Mouse (Mus musculus): ENCODE measurements around the gene Chrna9. TPM values are rescaled to one million over a fixed set of nuclear protein-coding genes. Genes with fewer than 3 reads are reported as not detected.

Gene Chrna9
- total RNA-seq (2022), result 10 to 100 TPM in 1 of 4 experiments, 1 to 10 TPM in 3; 1.3 to 28.8 (median 6.5) TPM

DNA sequence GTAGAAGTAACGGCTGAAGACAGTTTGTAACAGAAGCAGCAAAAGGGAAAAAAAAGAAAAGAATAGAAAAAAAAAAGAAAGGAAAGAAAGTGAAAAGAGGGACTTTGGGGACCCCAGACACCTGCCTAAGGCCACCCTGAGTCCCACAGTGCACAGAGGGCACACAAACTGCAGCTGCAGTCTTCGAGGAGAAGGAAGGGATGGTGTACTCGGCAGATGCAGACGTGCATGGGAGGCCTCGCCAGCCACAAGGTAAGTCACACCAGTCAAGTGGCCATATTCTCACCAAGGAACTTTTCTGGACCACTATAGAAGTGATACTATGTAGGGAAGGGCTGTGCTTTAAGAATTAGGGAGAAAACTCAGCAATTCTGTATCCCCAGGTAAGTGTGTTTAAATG is at the start of gene Chrna9:
Chrna9 (plus strand) TSS at position 139 of the 400 bp plus-strand sequence.
- no peak for DNase-seq (ENCODE audit: low spot score in 2 of 2)

DNA sequence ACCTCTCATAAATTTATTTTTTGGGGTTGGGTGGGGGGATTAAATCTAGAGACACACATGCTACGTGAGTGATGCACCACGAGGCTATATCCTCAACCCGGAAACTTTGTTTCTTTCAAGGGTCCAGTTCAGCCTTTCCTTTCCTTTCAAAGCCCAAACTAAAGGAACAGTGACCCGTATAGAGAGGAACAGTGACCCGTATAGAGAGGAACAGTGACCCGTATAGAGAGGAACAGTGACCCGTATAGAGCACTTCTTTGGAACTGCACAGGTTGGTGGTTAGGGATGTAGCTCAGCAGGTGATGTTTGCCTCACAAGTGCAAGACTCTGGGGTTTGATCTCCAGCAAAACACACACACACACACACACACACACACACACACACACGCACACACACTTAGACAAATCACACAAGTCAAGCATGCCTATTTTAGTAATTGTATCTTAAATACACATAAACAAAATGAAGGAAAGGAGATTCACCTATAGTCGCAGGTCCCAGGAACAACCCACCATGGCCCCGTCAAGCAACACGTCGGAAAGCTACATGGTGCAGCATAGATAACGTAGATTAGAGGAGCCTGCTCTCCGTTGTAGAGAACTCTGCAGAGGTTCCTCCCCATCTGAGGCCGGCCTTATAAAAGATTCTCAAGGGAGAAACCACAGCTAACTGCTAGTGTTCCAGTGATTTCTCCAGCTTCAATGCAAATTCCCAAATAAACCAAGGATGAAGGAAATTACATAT is 48.9 kb upstream of the Chrna9 start:
- DNase-seq (ENCODE audit: low spot score in 2 of 2), result no peak

DNA sequence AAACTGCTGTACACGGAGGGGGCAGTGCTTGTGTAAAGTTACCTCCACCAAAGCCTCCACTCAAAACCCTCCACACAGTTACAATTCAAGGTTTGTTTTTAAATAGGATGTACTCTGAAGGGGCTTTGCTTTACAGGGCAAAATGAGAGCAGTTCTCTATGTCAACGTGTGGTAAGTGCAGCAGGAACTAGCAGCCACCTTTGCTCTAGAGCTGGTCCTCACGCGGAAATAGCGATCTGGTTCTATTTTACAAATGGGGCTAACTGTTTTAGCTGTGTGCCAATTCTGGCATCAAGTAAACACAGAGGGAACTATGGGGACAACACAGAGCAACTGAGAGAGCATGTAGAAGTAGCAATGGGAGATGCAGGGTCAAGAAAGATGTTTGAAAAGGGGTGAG is 46.6 kb upstream of the Chrna9 start:
- no peak for DNase-seq (ENCODE audit: low spot score in 2 of 2)

DNA sequence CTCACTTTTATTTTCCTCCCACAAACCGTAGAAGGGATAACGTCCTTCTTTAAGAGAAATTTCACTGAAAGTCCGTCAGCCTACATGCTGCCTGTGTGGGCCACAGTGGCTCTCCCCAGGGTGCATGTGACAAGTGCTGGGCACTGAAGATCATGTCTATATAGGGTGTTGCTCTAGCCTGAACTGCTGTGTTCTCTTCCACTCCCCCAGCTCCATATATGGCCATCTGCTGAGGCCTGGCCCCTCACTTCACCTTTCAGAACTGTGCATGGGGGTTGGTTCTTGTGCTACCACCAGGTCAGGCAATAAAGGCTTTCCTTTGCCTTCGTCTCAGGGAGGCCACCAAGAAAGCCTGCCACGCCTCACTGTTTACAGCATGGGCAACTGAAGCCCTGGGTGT is 45.7 kb upstream of the Chrna9 start:
- no peak for DNase-seq (ENCODE audit: low spot score in 2 of 2)

DNA sequence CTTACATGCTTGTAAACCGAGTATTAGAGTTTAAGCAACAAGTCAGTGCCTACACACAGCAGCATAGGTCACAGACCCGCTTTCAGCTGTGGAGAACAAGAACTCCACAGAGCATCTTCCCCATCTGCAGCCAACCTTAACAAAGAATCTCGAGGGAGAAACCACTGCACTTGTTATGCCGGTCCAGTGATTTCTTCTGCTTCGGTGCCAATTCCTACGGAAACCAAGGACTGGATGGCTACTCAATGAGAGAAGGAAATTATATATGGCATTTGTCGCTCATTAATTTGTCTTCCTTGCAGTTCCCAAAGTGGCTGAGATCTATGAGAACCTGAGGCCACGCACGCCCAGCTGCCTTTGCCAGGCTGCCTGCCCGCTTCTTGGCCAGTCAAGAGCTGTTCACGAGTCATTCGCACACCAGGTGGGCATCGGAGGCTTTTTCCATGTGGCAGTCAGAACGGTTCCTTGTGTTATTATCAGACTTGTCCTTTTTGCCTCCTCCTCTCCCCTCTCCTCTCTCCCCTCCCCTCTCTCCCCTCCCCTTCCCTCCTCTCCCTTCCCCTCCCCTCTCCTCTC is 43.4 kb upstream of the Chrna9 start:
- no peak for DNase-seq (ENCODE audit: low spot score in 2 of 2)

DNA sequence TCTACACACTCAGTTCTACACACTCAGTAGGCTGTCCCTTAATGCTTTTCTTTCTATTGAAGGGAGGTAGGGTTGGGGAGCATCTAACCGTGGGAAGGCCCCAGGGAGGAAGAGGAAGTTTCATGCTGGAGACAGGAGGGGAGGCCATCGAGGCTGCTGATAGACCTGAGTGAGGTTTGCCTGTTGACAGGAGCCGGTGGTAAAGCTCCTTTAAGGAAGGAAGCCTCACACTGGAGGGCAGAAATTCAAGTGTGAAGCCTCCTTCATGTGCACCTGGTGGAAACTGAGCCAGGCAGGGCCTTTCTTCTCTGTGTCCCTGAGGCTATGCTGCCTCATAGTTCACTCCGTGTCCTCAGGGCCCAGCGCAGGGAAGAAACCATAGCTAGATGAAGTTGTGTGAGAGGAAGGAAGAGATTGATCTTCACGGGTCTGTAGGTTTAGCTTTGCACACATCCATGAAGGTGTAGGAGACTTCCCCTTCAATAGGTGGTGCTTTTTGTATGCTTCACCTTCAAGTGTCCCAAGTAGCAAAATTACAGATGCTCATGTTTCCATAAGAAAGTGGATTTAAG is 39.5 kb upstream of the Chrna9 start:
- no peak for DNase-seq (ENCODE audit: low spot score in 2 of 2)

DNA sequence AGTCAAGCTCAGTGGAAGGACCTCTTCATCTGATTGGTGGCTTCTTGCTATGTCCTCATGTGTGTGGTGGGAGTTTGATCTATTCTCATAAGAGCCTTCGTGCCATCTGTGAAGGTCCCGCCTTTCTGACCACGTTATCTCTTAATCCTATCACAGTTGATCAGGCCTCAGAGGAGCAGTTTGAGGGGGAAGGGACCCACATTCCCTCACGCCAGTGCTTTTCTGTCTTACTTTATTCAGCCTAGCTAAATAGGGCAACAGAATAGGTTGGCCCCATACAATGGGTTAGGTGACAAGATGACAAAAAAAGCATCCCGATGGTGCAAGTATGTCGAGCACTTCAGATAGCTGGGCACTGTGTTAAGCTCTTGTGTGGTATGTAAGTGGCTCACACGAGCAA is 39.0 kb upstream of the Chrna9 start:
- no peak for DNase-seq (ENCODE audit: low spot score in 2 of 2)

DNA sequence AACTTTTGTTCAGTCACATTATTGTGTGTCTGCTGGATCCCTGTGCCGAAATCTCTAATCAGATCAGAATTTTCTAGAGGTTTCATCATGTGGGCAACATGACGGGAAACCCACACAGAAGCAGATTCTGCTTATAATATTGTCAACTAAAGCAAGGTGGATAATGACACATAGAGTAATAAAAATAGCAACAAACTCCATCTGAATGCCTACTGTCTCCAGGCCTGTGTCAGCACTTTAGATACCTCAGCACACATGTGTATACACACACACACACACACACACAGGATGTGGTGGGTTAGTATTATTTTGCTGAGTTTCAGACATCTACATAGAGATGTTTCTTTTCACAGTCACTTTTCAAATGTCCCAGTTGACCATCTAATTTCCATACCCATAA is 37.0 kb upstream of the Chrna9 start:
- no peak for DNase-seq (ENCODE audit: low spot score in 2 of 2)

DNA sequence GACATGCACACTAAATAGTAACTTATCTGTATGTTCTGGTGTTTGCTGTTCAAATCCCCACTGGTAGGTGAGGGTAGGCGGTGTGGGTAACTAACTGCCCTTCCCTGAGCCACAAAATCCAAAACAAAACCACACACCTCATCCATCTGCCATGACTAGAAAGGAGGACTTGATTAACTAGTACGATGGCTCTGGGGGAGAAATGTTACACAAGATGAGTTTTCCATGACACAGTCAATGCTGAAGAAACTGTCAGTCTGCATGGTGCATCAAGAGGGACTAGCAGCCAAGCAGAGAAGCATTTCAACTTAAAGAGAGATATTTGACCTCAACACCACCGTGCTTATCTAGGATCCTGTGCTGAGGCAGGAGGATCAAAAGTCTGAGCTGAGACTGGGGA is 36.0 kb upstream of the Chrna9 start:
- no peak for DNase-seq (ENCODE audit: low spot score in 2 of 2)

DNA sequence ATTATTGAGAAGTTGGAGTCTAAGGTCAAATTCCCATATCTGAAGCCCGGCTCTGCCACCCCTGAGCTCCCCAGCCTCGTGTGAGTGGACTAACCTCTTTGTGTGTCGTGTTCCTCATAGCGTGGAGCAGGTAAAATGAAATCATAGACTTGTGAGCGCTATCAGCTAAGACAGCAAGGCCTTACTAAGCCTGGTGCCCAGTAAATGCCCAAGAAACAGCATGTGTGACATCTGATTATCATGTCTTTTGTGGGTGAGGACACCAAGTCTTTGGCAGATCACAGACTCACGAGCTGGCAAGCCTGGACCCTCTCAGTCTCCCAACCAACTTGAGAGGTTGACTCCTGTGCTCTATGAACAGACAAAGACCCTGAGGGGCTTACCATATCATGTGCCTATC is 34.6 kb upstream of the Chrna9 start:
- no peak for DNase-seq (ENCODE audit: low spot score in 2 of 2)

DNA sequence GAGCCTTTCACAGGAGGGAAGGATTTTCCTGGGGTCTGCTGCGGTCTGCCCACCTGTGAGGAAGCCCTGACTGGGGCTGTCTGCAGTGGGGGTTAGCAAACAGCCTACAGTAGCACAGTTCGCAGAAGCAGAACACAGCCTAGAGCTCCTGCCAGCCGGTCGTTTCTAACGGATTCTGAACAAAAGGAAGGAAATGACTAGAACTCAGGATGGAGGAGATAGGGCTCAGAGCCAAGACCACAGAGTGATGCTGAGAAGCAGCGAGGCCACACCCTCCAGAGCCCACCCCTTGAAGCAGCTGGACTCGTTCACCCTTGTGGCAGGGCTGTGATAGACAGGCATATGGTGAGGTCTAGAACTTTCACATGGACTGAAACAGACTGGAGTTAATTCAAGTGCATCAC is 33.9 kb upstream of the Chrna9 start:
- DNase-seq (ENCODE audit: low spot score in 2 of 2), result no peak

DNA sequence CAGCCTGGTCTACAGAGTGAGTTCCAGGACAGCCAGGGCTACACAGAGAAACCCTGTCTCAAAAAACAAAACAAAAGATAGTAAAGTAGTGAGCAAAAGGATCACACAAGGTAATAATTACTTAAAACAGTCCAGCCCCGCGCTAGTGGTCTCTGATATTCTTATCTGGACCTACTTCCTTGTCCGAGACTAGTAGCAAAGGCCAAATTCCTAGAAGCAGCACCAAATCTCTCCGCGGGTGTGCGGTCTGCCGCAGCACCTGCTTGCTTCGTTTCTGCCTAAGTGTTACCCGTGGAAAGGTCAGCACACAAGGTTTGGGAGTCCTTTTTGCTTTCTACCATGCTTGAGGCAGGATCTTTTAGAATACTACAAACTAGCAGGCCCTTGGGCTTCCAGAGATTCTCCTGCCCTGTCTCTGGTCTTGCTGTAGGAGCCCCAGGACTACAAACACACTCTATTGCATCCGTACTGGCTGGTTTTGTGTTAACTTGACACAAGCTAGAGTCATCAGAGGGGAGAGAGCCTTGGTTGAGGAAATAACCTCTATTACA is 32.8 kb upstream of the Chrna9 start:
- DNase-seq (ENCODE audit: low spot score in 2 of 2), result no peak

DNA sequence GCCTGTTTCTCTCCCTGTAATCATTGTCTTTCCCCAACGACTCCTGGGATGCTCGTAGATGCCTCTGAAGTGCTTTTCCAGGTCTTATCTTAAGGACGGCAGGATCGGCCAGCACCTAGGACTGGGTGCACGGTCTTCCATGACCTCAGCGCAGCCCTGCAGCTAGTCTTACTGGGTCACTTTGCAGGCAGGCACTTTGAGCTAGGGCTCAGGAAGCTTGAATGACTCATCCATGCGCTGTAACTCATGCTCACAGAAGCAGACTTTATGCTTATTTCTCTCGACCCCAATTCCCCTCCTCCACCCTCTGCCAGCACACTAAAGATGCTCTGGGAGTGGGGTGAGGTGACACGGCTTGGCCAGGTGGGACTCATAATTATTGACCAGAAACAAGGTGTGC is 31.9 kb upstream of the Chrna9 start:
- DNase-seq (ENCODE audit: low spot score in 2 of 2), result no peak

DNA sequence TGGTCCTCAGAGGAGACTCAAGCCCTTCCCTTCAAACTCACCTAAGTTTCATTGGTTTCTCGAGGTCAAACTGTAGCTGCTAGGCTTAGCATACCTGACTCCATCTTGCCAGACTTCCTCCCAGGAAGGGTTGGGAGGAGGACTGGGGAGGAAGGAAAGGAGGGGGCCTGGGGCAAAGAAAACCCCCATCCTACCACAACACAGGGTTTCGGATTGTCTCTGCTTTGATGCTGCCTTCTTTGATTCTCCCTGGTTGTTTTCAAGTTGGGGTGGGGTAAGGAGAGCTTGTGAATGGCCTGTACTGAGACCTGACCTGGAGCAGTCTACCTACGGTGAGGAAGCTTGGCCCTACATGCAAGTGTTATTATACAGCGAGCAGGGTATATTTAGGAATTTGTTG is 30.2 kb upstream of the Chrna9 start:
- DNase-seq (ENCODE audit: low spot score in 2 of 2), result no peak

DNA sequence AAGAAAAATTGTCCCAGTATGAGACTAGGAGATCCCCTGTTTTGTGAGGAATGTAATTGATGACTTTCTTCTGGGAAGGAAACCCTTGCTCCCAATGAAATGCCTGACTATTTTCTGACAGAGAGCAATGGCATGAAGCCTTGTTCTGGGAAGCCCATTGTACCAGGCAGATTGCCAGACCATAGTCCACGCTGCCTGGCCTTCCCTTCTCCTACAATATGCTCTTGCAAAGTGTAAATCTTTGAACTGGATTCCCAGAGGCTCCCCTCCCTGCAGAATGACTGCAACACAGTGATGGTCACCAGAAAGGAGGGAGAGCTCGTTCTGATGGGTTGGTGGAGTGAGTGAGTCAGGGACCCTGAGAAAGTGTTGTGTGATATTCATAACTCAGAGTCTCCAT is 26.0 kb upstream of the Chrna9 start:
- DNase-seq (ENCODE audit: low spot score in 2 of 2), result no peak

DNA sequence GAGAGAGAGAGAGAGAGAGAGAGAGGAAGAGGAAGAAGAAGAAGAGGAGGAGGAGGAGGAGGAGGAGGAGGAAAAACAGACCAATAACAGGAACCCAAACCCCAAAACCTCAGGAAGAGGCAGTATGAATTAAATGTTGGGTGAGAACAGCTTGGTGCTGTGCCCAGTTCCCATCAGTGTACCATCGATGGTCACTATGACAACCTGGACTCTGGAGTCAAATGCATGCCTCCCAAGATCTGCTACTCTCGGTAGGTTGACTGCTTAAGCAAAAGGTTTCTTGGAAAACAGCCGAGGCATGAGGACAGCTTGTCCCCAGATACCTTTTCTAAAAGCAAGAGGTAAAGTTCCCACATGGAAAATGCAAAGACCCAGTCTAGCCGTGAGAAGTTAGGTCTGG is 25.4 kb upstream of the Chrna9 start:
- DNase-seq (ENCODE audit: low spot score in 2 of 2), result no peak

DNA sequence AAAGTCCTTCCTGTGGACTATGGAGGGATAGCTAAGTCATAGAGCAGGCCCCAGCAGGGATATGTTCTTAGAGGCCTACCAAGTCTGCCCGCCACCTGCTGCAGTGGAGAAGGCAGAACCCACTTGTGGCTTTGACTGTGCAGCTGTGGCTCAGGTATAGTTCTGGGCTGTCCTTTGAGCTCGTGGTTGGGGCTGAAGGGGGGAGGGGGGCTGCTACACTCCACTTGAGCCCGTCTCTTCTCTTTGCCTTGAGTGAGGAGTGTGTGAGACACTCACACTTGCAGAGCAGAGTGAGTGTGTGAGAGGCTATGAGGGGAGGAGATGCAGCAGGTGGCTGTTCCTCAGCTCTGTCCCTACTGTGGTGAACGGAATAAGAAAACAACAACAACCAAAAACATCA is 24.3 kb upstream of the Chrna9 start:
- DNase-seq (ENCODE audit: low spot score in 2 of 2), result no peak

DNA sequence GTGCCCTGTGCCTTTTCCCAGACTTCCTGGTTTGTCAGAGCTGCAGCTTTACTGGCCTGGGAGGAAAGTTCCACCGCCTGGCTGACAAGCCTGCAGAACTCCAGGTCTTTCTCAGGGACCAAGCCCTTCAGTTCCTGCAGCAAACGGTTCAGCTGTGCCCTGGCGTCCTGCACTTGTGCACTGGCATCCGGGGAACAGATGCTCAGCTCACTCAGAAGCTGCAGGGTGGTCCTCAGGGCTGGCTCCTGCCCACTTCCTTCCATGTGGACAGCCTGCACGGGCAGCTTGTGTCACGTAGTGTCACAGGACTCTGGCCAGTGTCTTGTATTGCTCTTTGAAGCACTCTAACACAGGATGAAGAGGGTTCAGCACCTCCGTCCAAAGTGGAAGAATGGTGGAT is 23.0 kb upstream of the Chrna9 start:
- no peak for DNase-seq (ENCODE audit: low spot score in 2 of 2)

DNA sequence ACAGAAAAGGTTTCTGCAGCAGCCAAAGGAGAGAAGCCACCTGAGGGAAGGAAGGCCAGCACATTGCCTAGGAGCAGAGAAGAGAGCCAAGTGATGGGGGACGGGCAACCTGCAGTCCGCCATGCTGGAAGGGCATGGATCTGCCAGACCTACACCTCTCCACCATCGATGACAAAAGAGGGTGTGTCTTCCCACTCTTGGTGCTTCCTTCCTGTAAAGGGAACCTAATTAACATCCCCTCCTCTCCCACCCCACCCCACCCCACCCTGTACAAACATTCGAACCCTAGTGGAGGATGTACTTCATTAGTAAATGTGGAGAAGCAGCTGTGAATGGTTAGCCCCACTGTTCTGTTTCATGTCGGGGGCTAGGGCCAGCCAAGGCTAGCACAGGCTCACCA is 22.5 kb upstream of the Chrna9 start:
- no peak for DNase-seq (ENCODE audit: low spot score in 2 of 2)

DNA sequence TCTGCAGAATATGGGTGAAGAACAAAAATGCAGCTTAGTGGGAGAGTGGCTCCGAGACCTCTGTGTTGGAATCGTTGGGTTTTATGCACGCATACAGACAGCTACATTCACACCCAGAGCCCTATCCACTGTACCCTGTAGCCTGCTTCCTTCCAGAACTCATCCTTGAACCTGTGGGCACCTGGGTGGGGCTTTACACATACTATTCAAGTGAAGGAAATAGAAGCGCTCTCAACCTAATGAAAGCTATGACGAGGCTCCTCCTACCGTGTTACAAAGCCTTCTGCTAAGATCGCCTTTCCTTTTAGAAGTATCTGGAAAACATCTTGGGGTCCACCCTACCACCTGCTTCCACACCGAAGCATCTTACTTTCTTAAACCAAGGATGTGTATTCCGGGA is 21.6 kb upstream of the Chrna9 start:
- no peak for DNase-seq (ENCODE audit: low spot score in 2 of 2)

DNA sequence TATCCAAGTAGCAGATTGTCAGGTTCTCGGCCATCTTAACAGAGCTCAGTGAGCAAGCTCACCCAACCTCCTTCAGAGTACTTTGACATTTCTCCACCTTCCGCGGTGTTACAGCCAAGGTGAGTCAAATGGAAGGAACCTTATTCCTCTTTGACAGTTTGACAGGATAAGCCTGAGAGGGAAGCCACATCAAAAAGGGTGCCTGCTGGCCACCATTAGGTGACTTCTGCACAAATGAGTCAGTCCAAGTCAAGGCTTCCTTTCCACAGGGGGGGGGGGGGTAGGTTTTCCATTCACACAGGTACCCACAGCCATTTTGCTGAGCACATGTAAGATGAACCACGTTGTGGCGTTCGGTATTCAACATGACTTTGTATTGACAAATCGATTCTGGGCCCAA is 20.4 kb upstream of the Chrna9 start:
- no peak for DNase-seq (ENCODE audit: low spot score in 2 of 2)

DNA sequence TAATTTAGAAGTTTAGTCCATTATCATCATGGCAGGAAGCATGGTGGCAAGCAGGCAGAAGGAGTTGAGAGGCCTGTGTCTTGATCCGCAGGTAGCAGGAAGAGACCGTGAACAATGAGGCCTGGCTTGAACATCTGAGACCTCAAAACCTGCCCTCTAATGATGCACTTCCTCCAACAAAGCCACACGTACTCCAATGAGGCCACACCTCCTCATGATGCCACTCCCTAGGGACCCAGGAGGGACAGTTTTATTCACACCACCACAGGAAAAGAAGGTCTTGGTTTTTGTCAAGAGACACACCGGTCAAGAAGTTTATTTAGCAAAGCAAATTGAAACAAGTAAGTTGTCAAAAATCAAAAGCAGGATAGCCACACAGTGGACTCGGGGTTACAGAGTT is 17.8 kb upstream of the Chrna9 start:
- no peak for DNase-seq (ENCODE audit: low spot score in 2 of 2)

DNA sequence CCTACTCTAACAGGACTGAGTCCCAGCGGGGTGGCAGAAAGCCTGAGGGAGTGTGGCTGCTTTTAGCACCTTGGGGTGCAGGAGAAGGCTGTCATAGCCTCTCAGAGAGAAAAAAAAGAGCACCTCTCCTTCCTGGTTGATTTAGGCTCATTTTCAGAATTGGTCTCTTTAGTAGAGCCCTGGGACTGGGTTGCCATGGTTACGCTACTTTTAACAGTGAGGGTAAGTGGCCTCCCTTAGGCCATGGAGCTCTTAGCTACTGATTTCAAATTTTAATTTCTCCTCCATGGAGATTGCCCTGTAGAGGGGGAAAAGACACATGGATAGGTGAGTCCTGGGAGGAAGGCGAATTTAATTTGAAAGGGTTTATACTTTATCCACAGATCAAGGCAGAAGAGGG is 16.1 kb upstream of the Chrna9 start:
- no peak for DNase-seq (ENCODE audit: low spot score in 2 of 2)
